Mouse (Mus musculus): ENCODE data around the gene Fam24a. TPM values are rescaled to one million over a fixed set of nuclear protein-coding genes. Genes with fewer than 3 reads are reported as not detected.

Fam24a gene
- polyA plus RNA-seq, 1 experiment from 2014 or later = not detected

GRCm38 (mm10) chr7:131371470-131371860, 37.8 kb downstream of the Fam24a start:
- Histone ChIP-seq H3K36me3 (ENCODE audit: control insufficient read depth, insufficient read depth, low read length) (0 out of 2 replicates have a peak, but pooled peaks cover 7% of the 10 kb centered on the region), H3K27me3 (ENCODE audit: control insufficient read depth, insufficient read depth, low read length) (no peaks in the 10 kb centered on the region), H3K27ac (ENCODE audit: low read length) (peak overlapping the region; percentile 98), H3K4me2 (ENCODE audit: low read depth, low read length) (peak overlapping the region; percentile 70), H3K9me3 (replicated peaks; ENCODE audit: control insufficient read depth, low read length) (no peaks in the 10 kb centered on the region), H3K4me1 (ENCODE audit: control insufficient read depth, insufficient read depth, low read length) (peaks cover 10% of the 10 kb centered on the region; the same call in 1 of the 2 replicates), H3K9ac (ENCODE audit: low read length) (peak overlapping the region; percentile 87), H3K4me3 (replicated peaks; ENCODE audit: low read length) (peak overlapping the region; percentile 74)
- ATAC-seq (ENCODE audit: insufficient read depth, low FRiP score) = no peak
- WGBS = 6% methylated on average over 9 of the region's 9 CpGs

GRCm38 (mm10) chr7:131371880-131372651, 38.4 kb downstream of the Fam24a start:
- peak overlapping the region; percentile 98 for H3K27ac ChIP-seq (ENCODE audit: low read length)
- WGBS = 66% methylated on average over 9 of the region's 9 CpGs
- 0 out of 2 replicates have a peak, but pooled peaks cover 7% of the 10 kb centered on the region for H3K36me3 ChIP-seq (ENCODE audit: control insufficient read depth, insufficient read depth, low read length)
- no peak for ATAC-seq (ENCODE audit: insufficient read depth, low FRiP score)
- H3K4me1 ChIP-seq (ENCODE audit: control insufficient read depth, insufficient read depth, low read length) = peaks cover 10% of the 10 kb centered on the region; the same call in 1 of the 2 replicates
- peak overlapping the region; percentile 70 for H3K4me2 ChIP-seq (ENCODE audit: low read depth, low read length)
- no peaks in the 10 kb centered on the region for H3K9me3 ChIP-seq (replicated peaks; ENCODE audit: control insufficient read depth, low read length)
- H3K27me3 ChIP-seq (ENCODE audit: control insufficient read depth, insufficient read depth, low read length) = no peaks in the 10 kb centered on the region
- peak overlapping the region; percentile 87; the same call in 1 of the 2 replicates for H3K9ac ChIP-seq (ENCODE audit: low read length)
- peak overlapping the region; percentile 74 for H3K4me3 ChIP-seq (replicated peaks; ENCODE audit: low read length)

Other genes with a start within 250 kb of the Fam24a start
- gene 4933402N03Rik, start 187.6 kb upstream of the Fam24a start, polyA plus RNA-seq (2015; fragmentation: Nextera tagmentation; extraction: Ambion mirVana) = not detected in 2 replicates
- 0.04 and 0.05 TPM in 2 replicates for gene 5430419D17Rik, start 159.5 kb upstream of the Fam24a start, polyA plus RNA-seq (2015; fragmentation: Nextera tagmentation; extraction: Ambion mirVana)
- gene Cuzd1, start 11.6 kb upstream of the Fam24a start, polyA plus RNA-seq (2015; fragmentation: Nextera tagmentation; extraction: Ambion mirVana) = 1.3 and 2.3 TPM in 2 replicates
- gene Fam24b, start 4.3 kb upstream of the Fam24a start, polyA plus RNA-seq (2015; fragmentation: Nextera tagmentation; extraction: Ambion mirVana) = not detected in 2 replicates
- 21.4 and 21.7 TPM in 2 replicates for gene 2310057M21Rik, start 28.9 kb downstream of the Fam24a start, polyA plus RNA-seq (2015; fragmentation: Nextera tagmentation; extraction: Ambion mirVana)
- gene Pstk, start 37.3 kb downstream of the Fam24a start, polyA plus RNA-seq (2015; fragmentation: Nextera tagmentation; extraction: Ambion mirVana) = 64.7 and 77.5 TPM in 2 replicates
- gene Ikzf5, start 76.7 kb downstream of the Fam24a start, polyA plus RNA-seq (2015; fragmentation: Nextera tagmentation; extraction: Ambion mirVana) = 11.6 and 14.4 TPM in 2 replicates
- gene Acadsb, start 76.7 kb downstream of the Fam24a start, polyA plus RNA-seq (2015; fragmentation: Nextera tagmentation; extraction: Ambion mirVana) = 115 and 117 TPM in 2 replicates
- gene Hmx3, start 209.0 kb downstream of the Fam24a start, polyA plus RNA-seq (2015; fragmentation: Nextera tagmentation; extraction: Ambion mirVana) = 0.15 and 0.32 TPM in 2 replicates
- 0.66 and 0.76 TPM in 2 replicates for gene Hmx2, start 214.9 kb downstream of the Fam24a start, polyA plus RNA-seq (2015; fragmentation: Nextera tagmentation; extraction: Ambion mirVana)
- gene Bub3, start 226.4 kb downstream of the Fam24a start, polyA plus RNA-seq (2015; fragmentation: Nextera tagmentation; extraction: Ambion mirVana) = 178 and 184 TPM in 2 replicates